Mouse (Mus musculus) spleen, embryonic (tissue): ENCODE measurements around the gene Gna14.

Experiments used
- CTCF ChIA-PET: fragments of 350-600 bp; sonication (Branson Sonifier 250); formaldehyde crosslinking; loops from one replicate; lab custom pipeline; 2022; lab: Charles Lee

Gene Gna14

DNA sequence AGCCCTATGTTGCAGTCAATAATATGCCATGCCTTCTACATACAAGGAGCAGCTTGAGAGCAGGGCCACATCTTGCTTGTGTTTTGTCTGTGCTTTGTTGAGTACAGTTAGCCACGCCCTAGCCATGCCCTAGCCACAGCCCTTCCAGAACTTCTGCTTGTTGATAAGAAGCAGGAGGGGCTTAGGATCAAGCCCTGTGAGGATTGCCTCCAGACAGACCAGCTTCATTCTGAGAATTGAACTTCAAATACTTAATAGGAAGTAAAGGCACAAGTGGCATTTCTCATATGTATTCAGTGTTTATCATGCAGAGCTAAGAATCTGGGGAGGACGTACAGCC is 75.5 kb downstream of the Gna14 start:
- CTCF ChIA-PET: no interaction called here

DNA sequence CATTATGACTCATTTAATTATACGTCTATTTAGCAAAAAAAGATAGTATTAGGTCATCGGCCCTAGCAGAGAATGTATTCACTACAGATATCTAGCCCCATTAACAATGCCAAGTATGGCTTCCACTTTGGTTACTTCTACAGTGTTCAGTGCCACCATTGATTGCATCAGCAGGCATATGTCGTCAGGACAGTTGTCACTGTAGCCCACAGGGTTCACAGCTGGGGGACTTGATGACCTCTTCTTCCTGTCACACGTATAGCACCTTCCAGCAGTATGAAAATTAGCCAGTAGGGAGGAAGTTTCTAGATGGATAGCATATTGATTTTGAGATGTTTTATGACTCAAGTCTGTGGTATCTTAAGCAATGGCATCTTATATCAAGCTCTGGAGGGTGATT is 78.6 kb downstream of the Gna14 start:
- CTCF ChIA-PET: no interaction called here

- CTCF ChIA-PET: no interaction called here
Observed at GRCm38 (mm10) chr19:16518569-16518968, 83.0 kb downstream of the Gna14 start.

DNA sequence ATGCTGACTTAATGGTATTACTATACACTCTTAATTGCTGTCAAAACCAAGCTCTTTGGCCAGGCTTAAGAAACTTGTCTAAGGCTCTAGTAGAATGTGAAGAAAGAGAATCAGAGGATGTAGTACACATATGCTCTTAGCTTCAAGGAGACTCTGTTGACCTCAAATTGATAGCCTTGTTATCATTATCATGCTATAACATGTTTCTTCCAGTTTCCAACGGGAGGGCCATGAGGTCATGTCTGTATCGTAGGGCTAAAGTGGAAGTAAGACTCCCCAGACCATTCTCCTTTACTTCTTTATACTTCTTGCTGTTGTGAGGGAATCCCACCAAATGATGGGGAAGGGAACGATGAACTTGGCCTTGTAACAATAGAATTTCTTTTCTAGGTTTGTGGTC is 85.0 kb downstream of the Gna14 start:
- CTCF ChIA-PET: no interaction called here

GRCm38 (mm10) chr19:16526302-16526880 is 90.8 kb downstream of the Gna14 start:
- CTCF ChIA-PET: no interaction called here

- CTCF ChIA-PET: no interaction called here
Observed at GRCm38 (mm10) chr19:16527031-16527430, 91.5 kb downstream of the Gna14 start.

DNA sequence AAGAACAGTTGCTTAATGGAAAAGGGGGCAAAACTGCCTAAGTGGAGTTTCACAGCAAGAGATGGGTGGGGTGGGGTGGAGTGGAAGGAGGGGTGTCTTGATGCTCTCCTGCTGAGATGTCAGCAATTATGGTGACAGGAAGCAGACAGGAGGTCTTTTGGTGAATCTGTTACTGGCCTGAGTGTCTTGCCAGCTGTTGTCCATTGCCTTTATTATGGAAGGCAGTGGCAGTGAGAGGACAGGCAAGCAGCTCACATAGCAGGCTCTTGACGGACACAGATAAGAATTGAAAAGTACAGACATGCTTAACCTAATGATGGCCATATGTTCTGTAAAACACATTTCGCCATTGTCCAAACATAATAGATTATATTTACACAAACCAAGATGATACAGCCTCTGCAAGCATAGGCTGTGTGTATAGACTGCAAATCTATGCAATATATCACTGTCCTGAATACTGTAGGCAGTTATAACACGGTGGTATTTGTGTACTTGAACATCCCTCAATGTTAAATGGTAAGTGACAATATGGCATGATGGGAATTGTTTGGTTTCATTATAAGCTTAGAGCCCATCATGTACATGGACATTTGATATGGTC is 92.8 kb downstream of the Gna14 start:
- CTCF ChIA-PET: no interaction called here

DNA sequence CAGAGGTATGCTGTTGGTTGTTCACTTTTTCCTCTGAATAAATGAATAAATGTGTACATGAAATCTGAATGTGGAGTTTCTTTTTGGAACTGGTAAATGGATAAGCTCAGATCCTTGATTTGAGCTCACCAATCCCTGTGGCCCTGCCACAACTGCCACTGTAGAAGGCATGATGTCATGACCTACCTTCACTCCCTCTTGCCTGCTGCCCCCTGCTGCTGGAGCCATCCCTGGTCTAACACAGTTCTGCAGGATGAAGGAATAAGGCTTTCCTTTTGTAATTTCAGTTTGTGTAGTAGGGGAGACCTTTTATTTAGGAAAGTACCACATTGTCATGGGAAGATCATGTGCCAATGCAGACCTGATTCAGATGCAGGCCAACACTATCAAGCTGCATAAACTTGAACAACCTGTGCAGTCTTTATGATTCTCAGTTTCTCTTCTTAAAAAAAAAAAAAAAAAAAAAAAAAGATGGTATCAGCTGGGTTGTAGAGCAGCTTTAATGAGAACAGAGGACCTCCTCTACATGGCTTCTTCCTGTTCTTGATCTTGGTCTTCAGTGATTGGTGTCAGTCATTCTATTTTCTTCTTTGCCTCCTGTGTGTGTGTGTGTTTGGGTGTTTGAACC is 93.8 kb downstream of the Gna14 start:
- CTCF ChIA-PET: interaction anchor here (0.6 kb wide), 1 partner anchor 14 kb away, joined by 9 read pairs; no protein-coding TSS in a partner anchor

DNA sequence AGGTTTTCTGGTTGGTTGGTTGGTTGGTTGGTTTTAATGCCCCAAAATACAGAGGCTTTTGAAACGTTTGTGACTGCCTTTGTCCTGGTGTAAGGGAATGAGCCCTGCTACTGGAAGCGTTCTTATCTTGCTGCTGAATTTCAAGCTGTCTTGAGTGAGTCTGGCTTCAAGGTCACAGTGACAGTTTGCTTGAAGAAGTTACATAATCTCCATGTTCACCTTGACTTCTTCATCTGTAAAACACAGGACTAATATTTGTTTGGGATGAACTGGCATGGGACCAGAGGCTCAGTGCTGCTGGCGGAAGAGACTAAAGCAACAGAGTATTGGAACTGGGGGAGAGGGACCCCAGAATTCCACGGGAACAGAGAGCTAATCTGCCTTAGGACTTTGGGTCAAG is 94.4 kb downstream of the Gna14 start:
- CTCF ChIA-PET: no interaction called here

DNA sequence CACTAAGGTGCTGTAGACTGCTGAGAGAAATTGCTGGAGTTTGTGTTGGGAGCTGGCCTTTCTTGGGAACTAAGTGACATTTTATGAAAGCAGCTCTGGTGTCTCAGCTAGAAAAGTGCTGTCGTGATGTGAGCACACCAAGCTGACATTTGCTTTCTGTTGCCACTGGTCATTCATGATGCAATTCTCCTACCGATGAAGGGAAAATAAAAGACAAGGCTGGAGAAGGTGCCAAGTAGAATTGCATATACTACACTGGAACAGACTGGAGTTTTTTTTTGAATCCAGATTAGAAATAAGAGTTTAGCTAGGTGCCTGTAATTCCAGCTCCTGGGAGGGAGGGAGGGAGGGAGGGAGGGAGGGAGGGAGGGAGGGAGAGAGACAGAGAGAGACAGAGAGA is 98.7 kb downstream of the Gna14 start:
- CTCF ChIA-PET: interaction anchor here (0.5 kb wide), 1 partner anchor 763 kb away, joined by 6 read pairs; no protein-coding TSS in a partner anchor

DNA sequence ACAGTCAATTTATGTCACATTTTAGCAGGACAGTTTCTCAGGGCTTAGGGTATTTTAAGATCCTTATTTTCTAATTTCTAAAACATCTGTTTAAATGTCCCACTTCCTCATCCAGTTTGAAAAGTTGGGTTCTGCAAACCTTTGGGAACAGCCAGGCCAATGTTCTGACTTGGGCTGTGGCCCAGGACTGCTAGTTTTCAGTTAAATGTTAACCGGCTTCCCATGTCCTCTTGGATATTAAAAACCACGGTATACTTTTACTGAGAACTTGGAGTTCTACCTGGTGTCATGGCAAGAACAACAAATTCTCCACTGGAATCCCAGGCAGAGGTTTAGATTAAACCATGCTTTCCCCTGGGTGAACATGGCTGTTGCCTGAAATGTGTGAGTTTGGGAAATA is 102.9 kb downstream of the Gna14 start:
- CTCF ChIA-PET: no interaction called here

GRCm38 (mm10) chr19:16543688-16544087 is 108.1 kb downstream of the Gna14 start:
- CTCF ChIA-PET: no interaction called here

DNA sequence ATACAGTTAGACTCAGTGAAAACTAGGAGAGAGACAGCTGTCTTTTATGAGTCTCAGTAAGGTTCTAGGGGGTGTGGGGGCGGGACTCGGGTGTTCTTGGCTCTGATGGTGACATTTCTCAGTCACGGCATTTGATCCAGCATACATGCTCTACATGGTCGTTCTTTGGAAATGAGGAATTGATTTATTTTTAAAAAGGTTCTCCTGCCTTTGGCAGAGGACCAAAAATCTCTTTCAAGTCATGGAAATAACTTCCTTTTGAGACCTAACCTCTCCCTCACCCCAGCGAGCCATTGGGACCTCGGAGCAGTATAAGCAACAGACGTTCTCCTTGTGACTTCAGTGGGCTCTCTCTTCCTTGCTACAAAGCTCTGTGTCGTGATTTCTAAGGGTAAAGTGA is 121.4 kb downstream of the Gna14 start:
- CTCF ChIA-PET: interaction anchor here (0.6 kb wide), 1 partner anchor 1958 kb away, joined by 9 read pairs; no protein-coding TSS in a partner anchor

DNA sequence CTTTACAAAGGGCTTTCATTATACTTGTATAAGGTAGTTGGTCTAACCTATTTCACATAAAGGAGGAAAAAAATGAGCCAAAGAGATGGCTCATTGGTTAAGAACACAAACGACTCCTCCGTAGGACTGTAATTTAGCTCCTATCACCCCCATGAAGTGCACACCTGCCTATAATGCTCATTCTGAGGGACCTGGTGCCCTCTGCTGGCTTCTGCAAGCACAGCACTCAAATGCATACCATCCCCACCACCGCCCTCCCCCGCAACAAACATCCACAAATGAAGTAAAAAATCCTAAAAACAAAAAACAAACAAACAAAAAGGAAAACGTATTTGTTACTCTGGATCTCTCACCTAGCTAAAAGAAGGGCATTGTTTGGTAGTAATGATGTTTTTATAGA is 122.4 kb downstream of the Gna14 start:
- CTCF ChIA-PET: no interaction called here

DNA sequence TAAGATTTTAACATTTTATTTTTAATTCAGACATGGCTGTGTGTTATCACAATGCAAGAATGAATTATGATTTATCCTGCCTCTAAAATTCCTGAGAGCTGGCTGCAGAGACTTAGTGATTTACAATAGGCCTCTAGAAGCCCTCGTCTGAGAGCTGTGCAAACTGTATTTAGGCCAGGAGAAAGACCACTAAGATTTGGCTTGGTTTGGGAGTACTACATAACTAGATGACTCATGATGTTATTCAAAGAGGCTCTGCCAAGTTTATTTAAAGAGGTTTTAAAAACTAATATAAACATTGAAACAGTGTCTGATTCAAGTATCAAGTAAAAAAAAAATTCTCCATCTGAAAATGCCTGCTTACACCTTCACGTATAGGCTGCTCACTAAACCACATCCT is 123.0 kb downstream of the Gna14 start:
- CTCF ChIA-PET: no interaction called here

DNA sequence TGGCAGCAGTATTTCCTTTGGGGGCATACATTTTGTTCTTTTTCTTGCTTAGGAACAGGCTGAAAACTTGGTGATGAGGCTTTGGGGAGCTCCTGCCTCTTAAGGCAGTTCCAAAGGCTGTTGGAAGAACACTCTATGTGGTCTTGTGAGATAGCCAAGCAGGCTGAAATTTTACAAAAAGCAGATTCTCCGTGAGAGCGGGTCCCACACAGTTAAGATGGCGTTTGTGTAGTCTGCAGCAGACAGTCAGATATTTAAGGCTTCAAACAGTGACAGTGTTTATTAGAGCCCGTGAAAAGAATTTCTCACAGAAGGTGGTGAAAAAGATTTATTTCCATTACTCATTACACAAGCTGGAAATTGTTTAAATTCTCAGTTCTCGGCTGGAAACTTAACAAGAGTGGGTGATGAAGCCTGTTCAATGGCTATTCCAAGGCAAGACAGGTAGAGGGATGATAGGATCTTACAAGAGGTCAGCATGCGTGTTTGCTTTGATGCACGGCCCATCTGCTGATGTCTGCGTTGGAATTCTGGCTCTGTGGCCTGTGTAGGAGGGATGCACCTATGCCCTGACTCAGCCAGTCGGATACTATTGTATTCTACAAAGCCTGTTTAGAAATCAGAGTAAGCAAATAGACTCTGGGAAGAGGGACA is 123.8 kb downstream of the Gna14 start:
- CTCF ChIA-PET: no interaction called here

DNA sequence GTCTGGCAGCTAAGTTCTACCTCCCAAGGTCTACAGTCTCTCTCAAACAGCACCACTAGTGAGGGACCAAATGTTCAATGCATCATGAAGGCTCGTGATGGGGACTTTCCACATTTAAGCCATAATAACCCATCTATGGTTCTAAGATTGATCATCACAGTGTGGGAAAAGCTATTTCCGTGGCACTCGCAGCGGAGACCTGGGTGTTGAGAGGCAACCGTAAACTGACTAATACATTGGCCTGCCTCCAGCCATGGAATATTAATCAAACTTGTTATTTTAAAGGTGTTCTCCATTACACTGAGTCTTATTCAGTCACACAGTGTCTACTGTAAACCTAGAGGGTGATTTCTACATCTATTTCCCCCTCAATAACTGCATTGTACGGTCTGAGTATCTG is 127.1 kb downstream of the Gna14 start:
- CTCF ChIA-PET: no interaction called here

DNA sequence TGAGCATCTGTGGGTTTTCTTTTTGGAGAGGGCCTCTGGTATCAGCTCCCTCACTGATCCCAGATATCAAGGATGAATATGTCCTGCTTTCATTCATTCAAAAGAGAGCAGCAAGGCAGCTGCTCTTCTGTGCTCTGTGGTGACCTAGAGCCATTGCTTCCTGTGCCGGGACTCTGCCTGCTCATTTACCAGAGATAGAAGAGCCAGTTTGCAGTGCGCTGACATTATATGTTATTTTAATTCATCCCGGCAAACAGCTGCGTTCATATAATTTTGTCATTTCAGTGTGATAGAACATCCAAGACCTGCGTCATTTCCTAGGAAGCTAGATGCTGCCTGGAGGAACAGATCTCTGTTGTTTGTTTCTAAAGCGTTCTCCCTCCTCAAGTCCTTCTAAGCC is 141.2 kb downstream of the Gna14 start:
- CTCF ChIA-PET: no interaction called here

GRCm38 (mm10) chr19:16579656-16580260 is 144.2 kb downstream of the Gna14 start:
- CTCF ChIA-PET: no interaction called here

- CTCF ChIA-PET: no interaction called here
Observed at GRCm38 (mm10) chr19:16580501-16580900, 144.9 kb downstream of the Gna14 start.

- CTCF ChIA-PET: no interaction called here
Observed at GRCm38 (mm10) chr19:16584546-16584945, 149.0 kb downstream of the Gna14 start.

DNA sequence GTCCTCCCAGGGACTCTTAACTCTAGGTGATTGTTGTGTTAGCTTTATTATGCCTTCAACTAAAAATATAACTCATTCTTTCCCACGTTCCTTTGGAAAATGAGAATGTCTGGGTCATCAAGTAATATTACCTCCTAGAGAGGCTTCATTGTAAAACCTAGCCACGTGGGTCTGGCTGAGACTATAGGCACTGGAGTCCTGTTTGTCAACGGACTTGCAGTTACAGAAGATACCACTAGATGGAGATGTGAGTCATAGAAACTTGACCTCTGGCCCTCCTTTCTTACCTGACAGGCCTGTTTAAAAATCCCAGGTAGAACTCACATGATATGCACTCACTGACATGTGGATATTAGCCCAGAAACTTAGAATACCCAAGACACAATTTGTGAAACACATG is 149.8 kb downstream of the Gna14 start:
- CTCF ChIA-PET: no interaction called here
